Mouse (Mus musculus) heart, adult 11 months (tissue): ENCODE measurements around the gene Spon1.

ENCODE experiments used
- DNase-seq: peaks from one replicate; pipeline ENCODE4 v3.0.0; 2022

Spon1 gene

DNA sequence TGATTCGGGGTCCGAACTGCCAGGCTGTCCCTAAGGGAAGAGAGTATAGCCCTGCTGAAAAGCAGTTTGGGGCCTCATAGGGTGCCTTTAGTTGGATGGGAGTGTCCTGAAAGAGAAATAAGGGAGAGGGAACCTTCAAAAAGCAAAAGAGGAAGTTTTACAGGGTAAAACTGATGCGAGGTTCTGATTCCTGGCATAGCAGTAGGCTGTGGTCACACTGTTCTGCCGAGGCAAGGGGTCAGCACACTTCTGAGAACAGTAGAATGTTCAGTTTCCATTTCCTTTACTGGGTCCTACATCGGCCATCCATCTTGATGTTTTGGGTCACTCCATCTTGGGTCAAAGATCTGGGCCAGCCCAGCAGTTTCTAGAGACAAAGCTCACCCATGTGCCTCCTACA, 14.5 kb downstream of the Spon1 start:
- peak; percentile 41 for DNase-seq

DNA sequence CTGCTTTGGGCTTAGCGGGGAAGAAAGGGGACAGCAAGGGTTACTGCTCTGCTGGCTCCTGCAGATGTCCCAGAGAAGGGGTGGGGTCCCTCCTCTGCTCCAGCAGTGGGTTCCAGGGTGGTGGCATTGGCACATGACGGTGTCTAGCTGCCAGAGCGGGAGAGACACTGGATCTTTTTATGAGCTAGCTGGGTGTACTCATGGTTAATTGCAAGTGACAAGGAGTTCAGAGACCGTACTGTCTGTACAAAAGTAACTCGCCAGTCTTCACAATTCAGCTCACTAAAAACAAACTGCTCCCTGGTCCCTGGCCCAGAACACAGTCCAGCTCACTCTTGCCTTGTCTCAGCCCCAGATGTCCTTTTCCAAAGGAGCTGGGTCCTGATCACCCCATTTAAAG, 26.2 kb downstream of the Spon1 start:
- peak; percentile 88 for DNase-seq

- DNase-seq, result no peak
Measured at GRCm38 (mm10) chr7:113792871-113793270, 27.1 kb downstream of the Spon1 start.

DNA sequence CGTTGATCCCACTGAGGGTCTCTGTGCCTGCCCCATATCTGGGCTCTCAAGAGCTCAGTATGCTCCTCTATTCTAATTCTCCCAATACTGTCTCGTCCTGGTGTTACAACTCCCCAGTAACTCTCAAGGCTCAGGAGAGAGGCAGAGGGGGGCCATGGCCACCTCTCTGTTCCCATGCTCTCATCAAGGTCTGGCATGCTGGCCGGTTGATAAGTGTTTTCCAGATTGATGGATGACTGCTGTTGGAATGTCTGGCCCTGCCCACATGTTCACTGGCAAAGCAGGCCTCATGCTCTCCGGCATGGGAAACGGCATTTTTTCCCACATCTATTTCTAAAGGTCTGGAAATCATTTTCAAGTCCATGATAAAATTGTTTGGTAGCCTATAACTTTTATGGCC, 29.4 kb downstream of the Spon1 start:
- DNase-seq, result peak; percentile 89

DNA sequence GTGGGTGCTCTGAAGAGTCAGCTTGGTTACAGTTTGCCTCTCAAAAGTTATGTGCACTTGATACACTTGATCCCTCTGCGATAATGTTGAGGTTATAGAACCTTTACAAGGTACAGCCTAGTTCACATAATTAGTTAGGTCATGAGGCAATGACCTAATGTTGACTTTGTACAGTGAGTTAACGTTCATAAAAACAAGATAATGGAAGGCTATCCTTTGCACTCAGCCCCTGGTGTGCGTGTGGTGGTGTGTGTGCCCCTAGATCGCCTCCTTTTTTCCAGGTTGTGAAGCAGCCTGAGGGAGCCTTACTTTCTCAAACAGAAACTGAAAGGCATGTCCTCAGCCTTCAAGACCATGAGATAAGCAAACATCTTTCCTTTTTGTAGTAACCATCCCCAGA, 31.3 kb downstream of the Spon1 start:
- DNase-seq, result no peak

- DNase-seq, result peak; percentile 94
Measured at GRCm38 (mm10) chr7:113798605-113799255, 32.9 kb downstream of the Spon1 start.

DNA sequence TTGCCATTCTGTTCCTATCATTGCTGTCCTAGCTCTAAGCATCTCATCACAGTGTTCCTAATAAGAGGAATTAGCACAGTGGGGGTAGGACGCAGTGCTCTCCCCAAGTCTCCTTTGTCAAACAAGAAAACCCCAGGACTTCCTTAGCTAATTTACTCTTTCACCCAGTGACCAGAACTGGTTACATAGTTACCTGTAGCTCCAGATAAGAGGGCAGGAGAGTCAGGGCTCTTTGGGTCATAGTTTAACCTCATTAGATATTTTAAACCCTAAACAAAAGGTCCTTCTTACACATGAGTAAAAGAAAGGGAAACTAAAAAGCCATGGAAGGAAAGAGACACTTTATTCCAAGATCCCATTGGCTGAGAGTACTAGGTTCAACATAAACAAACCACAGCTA, 44.0 kb downstream of the Spon1 start:
- DNase-seq, result peak; percentile 66

- peak; percentile 87 for DNase-seq
Measured at GRCm38 (mm10) chr7:113811376-113812158, 45.8 kb downstream of the Spon1 start.

DNA sequence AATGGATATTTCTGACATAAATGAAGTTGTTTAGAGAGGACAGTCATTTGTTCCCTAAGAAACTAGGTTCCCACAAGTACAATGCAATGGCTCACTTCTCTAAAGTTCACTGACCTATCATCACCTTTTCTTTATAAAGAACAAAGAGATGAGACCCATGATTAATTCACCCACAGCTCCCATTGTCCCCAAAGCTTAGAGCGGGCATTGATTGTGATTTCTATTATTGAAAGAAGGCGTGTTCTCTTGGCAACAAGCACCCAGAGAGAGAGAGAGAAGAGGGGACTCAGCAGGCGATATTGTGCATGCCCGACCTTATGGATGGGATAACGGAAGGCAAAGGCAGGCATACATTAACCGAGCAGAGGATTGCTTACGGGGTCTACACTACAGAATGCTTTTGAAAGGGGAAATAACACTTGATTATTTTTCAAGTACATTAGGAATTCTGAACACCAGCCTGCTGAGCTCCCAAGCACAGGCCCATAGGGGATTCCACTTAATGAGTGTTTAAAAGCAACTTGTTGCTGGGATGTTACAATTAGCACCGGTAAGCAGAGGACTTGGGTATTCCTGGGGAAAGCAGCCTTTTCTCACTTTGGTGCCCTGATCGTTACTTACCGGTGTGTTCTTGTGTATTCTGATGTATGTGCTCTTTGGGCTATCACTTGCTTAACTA, 48.4 kb downstream of the Spon1 start:
- DNase-seq, result peak; percentile 49

DNA sequence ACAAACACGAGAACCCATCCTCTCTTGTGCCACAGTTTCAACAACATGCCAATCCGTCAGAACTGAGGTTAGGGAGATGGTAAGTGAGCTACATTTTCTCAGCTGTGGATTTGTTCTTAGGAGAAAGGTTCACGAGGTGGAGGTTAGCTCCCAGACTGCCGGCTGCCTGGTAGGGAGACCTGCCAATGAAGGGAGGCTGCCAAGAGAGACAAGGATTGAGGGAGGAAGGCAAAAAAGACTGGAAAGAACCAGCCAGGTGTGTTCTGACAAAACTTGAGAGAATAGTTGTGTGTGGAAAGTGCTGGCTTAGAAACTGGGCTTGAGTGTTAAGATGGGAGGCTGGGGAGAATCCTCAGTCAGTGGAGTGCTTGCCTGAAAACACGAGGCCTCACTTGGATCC, 49.9 kb downstream of the Spon1 start:
- DNase-seq, result peak; percentile 64

DNA sequence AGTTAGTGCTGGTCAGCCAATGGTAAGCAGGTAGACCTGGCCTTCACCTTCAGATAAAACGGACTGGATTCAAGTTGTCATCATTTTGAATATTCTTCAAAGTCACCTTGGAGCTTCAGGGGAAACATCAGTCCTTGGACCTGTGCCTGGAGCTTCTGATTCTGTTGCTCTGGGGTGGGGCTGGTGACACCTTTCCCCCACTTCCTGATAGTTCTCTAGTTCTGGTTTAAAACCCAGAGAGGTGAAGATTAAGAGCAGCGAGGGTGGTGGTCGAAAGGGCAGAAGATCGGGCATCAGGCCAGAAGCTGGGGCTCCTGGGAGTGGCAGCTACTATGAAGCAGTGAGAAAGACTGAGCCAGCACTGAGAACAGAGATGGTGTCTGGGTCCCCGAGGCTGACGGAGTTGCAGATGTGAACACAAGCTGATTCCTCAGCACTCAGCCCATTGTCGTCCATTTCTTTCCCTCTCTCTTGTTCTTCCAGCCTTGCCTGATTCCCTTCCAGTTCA, 51.1 kb downstream of the Spon1 start:
- DNase-seq, result no peak

- DNase-seq, result peak; percentile 78
Measured at GRCm38 (mm10) chr7:113818116-113818515, 52.3 kb downstream of the Spon1 start.

GRCm38 (mm10) chr7:113820213-113820612, 54.4 kb downstream of the Spon1 start:
- DNase-seq, result peak; percentile 91

DNA sequence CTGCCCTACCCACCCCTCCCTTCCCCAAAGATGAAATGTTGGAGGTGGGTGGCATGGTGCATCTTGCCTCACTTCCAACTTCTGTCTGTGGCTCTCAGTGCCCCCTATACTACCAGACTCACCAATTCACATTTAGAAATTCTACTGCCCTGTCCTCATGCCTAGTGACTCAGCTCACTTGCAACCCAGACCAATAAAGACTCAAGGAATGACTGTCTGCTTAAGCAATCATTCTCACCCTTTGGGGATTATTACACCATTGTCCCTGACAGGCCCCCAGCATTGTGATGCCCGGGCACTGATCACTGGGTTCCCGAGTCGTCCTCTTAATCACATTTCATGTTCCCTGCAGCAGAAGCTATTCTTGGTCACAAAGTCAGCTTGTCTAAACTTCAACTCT, 57.2 kb downstream of the Spon1 start:
- DNase-seq, result no peak

DNA sequence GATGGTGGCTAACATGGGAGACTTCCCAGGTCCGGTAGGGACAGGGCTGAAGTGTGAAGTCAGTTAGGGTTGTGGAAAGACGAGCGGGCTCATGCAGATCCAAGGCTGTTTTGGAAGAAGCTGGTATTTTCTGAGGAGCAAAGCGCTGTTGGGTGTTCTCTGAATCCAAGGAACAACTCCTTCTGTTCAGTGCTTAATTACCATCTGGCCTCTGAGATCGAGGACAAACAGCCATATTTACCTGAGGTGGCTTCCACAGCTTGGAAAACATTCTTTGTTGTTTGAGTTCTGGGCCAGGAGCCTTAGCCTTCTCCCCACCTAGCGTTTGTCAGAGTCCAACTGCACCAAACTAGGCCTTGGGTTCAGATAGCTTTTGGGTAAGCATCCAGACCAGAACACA, 58.9 kb downstream of the Spon1 start:
- DNase-seq, result peak; percentile 46

GRCm38 (mm10) chr7:113825498-113826205, 59.9 kb downstream of the Spon1 start:
- peak; percentile 79 for DNase-seq

DNA sequence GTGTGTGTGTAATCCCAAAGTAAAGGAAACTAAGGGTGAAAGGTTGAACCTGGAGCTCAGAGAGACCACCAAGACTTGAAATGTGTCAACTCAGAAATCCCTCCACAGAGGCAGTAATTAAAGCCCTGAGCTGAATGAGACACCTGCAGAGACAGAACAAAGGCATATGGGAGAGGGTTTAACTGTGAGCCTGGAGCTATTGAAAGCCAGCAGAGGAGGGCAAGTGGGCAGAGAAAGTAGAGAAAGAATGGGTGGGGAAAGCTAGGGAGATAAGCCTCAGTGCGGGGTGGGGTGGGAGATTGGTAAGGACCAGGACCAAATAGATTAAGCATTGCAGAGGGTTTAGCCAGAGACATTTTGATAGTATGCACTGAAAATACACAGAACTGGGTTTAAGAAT, 60.7 kb downstream of the Spon1 start:
- no peak for DNase-seq

- DNase-seq, result peak; percentile 56
Measured at GRCm38 (mm10) chr7:113828122-113828571, 62.3 kb downstream of the Spon1 start.

DNA sequence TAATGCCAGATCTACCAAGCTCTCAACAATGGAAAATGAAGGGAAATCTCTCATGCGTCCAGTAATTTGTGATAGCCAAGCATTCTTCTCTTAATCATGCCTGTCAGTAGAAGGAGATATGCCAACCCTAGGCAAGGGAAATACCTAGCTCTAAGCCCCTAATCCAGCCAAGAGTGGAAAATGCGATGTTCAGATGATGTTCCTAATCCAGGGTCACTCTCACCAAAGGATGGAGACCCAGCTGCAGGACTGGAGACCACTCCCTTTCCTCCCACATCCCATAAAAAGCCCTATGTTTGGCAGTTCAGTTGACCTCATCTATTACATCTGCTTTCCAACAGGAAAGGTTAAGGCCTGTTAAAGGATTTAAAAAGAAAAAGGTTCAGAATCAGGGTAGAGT, 62.8 kb downstream of the Spon1 start:
- DNase-seq, result peak; percentile 64

DNA sequence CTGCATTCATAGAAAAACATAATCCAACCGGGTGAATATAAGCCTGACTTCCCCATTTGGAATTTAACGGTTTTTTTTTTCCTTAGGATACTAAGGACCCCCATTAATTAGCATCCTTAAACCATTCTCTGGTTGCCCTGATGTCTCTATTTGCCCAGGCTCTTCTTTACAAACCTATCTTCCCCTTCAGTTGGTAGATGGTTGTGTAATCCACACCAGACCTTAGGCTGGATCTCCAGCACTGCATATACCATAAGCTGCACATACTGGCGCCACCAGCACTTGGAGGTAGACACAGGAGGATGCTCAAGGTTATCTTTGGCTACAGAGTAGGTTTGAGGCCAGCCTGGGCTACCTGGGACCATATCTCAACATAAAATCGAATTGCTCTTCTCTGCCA, 71.4 kb downstream of the Spon1 start:
- DNase-seq, result peak; percentile 28

GRCm38 (mm10) chr7:113839431-113839830, 73.6 kb downstream of the Spon1 start:
- peak; percentile 21 for DNase-seq

DNA sequence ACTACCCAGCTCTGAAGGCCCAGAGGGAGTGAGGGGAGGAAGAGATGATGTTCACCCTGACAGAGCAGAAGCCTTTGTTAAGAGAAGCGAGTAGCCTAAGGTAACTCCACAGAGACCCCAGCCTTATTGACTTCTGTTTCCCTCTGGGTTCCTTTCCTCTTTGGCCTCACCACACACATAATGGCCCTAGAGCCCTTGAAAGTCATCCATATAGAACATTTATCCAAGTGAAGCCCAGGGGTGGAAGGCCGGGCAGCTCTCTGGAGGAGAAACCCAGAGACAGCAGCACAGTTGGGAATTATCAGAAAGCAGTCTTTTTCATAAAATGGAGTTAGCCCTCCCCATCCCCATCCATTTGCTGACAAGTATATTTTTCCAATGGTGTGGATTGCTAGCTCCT, 75.7 kb downstream of the Spon1 start:
- DNase-seq, result peak; percentile 81

DNA sequence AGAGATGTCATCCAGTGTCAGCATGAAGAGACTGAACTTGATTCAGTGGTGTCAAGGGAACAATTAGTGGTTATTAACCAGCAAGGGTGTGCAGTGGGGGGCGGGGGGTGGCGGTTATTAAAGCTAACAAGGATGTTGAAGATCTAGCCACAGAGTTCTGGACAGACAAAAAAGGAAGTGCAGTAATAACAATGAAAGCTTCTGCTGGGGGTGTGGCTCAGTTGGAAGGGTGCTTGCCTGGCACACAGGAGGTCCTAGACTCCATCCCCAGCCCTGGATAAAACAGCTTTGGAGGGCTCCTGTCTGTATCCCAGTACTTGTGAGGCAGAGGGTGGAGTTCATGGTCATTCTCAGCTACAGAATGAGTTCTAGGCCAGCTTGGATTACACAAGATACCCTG, 77.4 kb downstream of the Spon1 start:
- peak; percentile 34 for DNase-seq
